Mouse (Mus musculus): ENCODE data around the gene Ypel2.
"Not testable (repeated sequence)": the region's sequence is repeated elsewhere in the genome, so short reads cannot be mapped to it uniquely, and the experiment has no call there.

The Ypel2 gene

DNA sequence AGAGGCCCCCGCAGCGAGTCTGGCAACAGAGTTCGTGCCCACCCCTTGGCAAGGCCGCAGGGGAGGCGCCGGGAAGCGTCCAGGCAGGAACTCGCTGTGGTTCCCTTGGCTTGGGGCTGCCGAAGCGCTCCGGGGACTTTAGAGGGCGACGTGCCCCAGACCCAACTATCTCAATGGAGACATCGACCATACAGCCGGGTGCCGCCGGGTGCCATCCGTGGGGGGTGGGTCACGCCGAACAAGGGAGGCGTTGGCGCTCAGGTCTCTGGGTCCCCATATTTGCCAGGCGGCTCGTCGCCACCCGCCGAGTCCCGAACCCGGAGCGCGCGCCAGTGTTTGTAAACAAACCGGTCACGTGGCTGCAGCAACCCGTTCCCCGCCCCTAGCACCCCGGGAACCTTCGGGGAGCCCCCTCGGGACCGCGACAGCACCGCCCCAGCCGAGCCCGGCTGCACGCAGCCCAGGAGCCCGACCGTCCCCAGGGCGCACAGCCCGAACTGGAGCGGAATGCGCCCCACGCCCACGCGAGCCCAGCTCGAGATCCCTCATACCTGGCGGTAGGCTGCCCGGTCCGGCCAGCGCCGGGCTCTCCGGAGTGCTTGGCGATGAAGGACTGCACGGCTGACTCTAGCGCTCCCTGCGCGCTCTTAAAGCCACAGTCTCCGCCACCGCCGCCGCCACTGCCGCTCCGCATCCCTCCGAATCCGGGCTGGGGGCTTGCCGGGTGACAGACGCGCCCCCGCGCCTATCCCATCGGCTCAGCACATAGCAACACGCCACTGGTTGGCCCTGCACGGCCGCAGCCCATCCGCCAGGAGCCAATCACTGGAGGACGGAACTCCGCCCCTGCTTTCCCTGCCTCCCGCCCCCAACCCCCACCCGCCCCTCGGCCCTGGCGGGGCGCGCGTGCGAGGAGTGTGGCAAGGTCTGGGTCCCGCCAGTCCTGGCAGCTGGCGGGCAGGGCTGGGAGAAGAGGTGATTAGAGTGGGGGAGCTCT, at the start of gene Ypel2:
Ypel2 (minus strand) TSS at position 667 of the 997 bp plus-strand sequence.
- peak; percentile 97 for DNase-seq

DNA sequence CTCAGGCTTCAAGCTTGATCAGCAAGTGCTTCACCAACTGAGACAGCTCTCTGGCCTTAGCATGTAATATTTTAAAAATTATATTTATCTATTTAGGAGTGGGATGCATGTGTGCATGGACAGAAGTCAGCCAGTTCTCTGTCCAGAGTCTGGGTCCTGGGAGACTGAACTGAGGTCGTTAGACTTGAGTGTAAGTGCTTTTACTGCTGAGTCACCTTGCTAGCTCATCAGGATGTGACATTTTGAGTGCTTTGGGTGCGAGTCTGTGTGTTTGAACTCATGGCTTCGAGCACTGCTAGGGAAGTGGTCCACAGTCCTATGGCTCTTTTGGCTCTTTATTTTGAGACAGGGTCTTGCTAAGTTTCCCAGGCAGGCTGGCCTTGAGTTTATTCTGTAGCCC, 49.5 kb upstream of the Ypel2 start:
- DNase-seq: no peak

DNA sequence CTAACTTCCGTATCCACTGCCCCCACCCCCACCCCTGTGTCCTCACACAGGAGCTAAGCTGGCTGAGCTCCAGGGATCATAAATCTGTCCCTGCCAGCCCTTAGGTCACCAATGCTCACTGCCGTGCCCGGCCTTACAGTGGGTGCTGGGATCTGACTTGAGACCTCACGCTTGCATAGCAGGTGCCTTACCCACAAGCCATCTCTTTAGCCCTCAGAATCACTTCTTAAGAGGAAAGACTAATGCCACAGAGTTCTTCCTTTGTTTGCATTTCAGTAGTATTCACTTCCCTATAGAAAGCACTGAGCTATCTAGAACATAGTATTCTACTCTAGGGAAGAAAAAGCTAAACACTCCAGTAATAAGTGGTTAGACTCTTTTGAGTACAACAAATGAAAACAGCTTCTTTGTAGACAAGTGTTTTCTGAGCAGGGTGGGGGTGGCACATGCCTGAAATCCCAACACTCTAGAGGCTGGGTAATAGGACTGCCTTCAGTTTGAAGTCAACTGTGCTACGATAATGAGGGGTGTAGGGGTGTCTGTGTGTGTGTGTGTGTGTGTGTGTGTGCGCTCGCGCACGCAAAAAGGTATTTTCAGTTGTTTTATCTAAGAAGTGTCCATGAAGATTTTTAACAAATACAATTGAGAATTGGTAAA, 45.9 kb upstream of the Ypel2 start:
- DNase-seq: peak; percentile 87

- no peak for DNase-seq
Measured at GRCm38 (mm10) chr11:87036180-87036579, 42.7 kb upstream of the Ypel2 start.

GRCm38 (mm10) chr11:87028212-87028611, 34.7 kb upstream of the Ypel2 start:
- no peak for DNase-seq

DNA sequence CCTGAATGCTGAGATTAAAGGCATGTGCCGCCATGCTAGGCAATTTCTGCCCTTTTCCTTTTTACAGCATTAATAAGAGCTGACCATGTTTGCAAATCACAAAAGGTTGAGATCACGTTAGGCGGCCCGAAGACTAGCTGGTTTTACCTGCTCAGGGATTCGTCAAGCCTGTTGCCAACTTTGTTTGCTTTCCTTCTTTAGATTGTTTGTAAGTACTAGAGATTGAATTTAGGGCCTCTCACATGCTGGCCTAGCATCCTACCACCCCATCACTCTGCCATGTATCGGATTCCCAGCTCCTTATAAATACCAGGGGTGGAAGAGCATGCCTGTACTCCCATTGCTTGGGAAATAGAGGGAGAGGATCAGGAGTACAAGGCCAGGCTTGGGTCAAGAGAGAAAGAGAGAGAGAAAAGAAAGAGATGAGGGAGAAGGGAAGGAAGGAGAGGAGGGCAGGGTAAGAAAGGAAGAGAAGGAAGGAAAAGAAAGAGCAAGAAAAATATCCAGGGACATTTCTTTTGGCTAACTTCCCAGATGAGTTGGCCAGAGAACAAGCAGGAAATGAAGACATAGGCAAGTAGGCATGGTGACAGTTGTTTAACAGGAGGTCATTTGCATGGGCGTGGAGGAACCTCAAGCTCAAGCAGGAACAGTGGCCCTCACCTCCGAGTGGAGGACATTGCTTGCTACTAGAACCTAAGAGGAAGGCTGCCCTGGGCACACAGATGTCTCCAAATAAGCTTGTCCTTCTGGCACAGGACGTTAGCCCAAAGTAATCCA, 32.8 kb upstream of the Ypel2 start:
- peak; percentile 84 for DNase-seq

GRCm38 (mm10) chr11:87025351-87025750, 31.8 kb upstream of the Ypel2 start:
- DNase-seq: peak; percentile 77

GRCm38 (mm10) chr11:87023240-87023639, 29.7 kb upstream of the Ypel2 start:
- not testable (repeated sequence) for DNase-seq

GRCm38 (mm10) chr11:87022765-87023164, 29.3 kb upstream of the Ypel2 start:
- no peak for DNase-seq

- DNase-seq: no peak
Measured at GRCm38 (mm10) chr11:87021551-87021950, 28.0 kb upstream of the Ypel2 start.

- no peak for DNase-seq
Measured at GRCm38 (mm10) chr11:87020449-87020848, 26.9 kb upstream of the Ypel2 start.

DNA sequence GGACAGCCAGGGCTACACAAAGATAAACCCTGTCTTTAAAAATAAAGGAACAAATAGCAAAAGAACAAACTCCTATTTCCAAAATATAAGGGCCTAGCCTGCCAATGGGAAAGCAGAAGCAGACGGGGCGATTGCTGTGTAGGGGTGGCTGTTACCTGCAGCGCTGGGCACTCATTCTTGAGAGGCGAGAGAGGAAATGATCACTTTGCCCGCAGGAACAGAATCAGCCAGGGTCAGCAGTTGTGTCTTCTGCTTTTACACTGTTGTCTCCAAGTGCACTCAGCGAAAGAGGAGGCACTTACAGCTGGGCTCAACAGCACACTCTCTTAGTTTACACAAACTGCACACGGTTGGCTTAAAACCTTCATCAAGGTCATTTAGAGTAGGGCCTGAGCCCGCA, 25.9 kb upstream of the Ypel2 start:
- no peak for DNase-seq

DNA sequence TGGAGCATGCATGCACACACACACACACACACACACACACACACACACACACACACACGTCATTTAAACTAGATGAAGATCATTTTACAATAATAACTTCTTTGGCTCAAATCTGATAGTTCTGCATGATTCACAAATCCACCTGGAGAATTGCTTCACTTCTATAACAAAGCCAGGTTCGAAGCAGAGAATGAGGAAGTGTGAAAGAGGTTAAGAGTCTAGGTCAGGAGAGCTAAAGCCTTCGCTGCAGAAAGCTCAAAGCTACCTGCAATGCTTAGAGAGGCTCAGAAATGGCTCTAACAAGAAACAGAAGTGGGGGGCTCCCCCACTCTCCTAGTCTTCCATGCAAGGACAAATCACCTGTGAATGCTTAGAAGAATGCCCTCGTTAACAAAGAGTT, 24.6 kb upstream of the Ypel2 start:
- no peak for DNase-seq

- DNase-seq: peak; percentile 75
Measured at GRCm38 (mm10) chr11:87015691-87016090, 22.2 kb upstream of the Ypel2 start.

DNA sequence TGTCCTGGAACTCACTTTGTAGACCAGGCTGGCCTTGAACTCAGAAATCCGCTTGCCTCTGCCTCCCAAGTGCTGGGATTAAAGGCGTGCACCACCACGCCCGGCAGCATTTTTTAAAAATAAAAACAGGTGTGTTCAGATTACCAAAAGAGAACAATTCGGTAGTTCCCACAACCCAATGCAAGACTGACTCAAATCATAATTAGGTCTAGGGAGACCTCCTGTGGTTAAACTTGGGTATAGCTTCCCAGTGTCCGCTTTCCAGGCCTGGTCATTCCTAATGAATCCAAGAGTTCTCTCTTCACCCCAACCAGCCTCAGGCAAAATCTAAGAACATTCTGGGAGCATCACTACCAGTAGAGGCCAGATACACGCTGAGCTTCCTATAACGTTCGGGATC, 17.0 kb upstream of the Ypel2 start:
- peak; percentile 90 for DNase-seq

DNA sequence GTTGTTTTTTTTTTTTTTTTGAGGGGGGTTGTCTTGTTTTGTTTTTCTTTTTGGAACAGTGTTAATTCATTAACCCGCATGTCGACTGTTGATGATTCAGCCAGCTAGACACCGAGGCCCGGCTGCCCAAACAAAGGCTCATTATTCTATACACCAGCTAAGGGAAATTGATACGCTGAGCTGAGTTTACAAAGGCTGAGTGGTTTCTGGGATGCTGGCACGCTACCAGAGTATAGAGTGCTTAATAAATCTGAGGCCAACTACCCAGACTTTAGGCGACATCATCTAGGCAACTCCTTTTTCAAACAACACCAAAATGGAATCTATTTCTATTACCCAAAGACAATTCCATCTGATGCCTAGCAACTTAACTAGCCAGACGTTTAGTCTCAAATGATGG, 13.9 kb upstream of the Ypel2 start:
- no peak for DNase-seq

DNA sequence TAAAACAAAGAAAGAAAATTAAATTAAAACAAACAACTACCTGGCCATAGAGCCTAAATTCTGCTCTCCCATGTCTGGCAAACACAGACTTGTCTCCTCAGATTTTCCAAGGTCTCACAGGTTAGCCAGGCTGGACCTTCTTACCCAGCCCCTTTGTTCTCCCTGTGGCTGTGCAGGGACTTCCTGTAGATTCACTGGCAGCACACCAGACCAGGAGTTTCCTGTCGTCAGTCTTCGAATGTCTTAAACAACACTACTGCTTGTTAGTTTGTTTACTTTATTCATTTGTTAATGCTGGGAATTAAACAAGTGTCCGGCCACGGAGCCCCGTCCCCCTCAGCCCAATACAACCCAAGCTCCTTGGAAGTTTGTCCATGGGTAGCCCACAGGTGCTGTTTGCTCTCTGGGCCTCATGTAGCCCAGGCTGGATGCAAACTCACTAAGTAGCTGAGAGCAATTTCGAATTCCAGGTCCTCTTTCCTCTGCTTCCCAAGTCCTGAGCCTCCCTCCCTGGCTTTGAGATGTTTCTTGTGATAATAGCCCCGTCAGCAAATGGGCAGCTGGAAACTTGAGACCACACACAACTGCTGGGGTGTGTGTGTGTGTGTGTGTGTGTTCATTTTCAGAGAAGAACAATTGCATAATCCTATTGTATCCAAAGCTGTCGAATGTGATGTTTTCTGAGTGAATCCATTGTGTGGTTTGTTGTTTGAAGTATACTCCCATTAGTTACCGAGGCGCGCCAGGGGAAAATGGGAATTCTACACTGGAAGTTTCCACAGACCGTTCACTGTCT, 11.7 kb upstream of the Ypel2 start:
- DNase-seq: peak; percentile 51

GRCm38 (mm10) chr11:87002078-87002829, 8.7 kb upstream of the Ypel2 start:
- peak; percentile 66 for DNase-seq

DNA sequence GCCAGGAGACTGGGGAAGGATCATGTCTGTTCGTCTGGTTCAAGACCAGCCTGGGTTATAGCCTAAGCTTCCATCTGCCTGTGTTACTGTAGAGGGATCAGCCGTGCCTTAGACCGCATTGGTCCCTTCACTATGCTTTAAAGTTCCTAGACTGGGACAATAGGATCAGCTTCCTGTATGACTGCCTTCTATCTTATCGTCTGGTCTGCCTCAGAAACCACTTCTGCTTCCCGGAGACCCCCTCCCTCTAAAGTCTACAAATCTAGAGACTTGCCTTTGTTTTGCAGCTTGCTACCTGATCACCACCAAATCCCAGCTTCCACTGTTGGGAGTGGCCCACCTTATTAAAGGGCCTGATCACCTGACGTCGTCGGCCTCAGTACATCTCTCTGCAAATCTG, 7.7 kb upstream of the Ypel2 start:
- no peak for DNase-seq

DNA sequence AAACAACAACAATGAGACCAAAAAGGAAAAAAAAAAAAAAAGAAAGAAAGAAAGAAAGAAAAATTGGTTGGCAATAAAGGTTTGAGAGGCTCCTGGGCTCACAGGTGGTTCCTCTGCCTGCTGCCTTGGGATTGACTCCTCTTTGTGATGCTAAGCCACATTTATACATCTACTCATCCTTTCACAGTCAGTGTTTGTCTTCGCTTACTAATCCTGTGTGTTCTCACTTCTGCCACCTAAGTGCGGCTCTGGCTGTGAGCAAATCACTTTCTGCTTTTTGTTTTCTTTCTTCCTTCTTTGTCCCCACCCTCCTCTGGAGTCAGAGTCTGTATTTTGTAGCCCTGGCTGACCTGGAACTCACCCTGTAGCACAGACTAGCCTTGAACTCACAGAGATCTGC, 2.8 kb upstream of the Ypel2 start:
- DNase-seq: no peak

GRCm38 (mm10) chr11:86995625-86996221, 2.2 kb upstream of the Ypel2 start:
- DNase-seq: peak; percentile 81

Measured in lung, postnatal 36 days (tissue).